8 mouse cellular contexts compared by ENCODE assay signal in genomic region chr9:120345651-120346151, GRCm38 (mm10). TPM values are rescaled to one million over a fixed set of nuclear protein-coding genes. Genes with fewer than 3 reads are reported as not detected.
DNase-seq lines count a peak whose midpoint lies in the region; ATAC-seq lines count a peak whose summit lies in the region.

No protein-coding gene starts in this region.

- 37% methylated on average over 5 of the region's 5 CpGs for WGBS in liver, embryonic 11.5 days
- WGBS in neural tube, embryonic 15.5 days = 16% methylated on average over 5 of the region's 5 CpGs

- peak; percentile 20 to 24 for DNase-seq in cerebellum, postnatal 10 days
- DNase-seq in cerebellum, postnatal 25 days = no peak
- DNase-seq in embryo, embryonic 9.5 days (ENCODE audit: extremely low spot score) = peak; percentile 10
- DNase-seq in heart, postnatal 14 days = peak; percentile 55 to 65
- DNase-seq in liver, embryonic 11.5 days (ENCODE audit: low spot score) = no peak
- DNase-seq in right cerebral cortex, adult 18-20 months = no peak
- no peak for DNase-seq in thymus, postnatal 14 days

- H3K27ac ChIP-seq in liver, embryonic 11.5 days (ENCODE audit: low read depth, low read length) = peak overlapping the region; percentile 56; the same call in 1 of the 2 replicates
- peak overlapping the region; percentile 75 for H3K27ac ChIP-seq in neural tube, embryonic 15.5 days (replicated peaks)

- no peaks in the 10 kb centered on the region for H3K27me3 ChIP-seq in liver, embryonic 11.5 days (replicated peaks; ENCODE audit: control insufficient read depth, insufficient read depth, low read length)
- no peaks in the 10 kb centered on the region for H3K27me3 ChIP-seq in neural tube, embryonic 15.5 days (replicated peaks)

- intact Hi-C loops in heart, postnatal 14 days (cut with DNase I) = no loop called here

- no peak overlapping the region for H3K4me2 ChIP-seq in liver, embryonic 11.5 days
- no peak overlapping the region for H3K4me2 ChIP-seq in neural tube, embryonic 15.5 days

- no peaks in the 10 kb centered on the region for H3K4me1 ChIP-seq in liver, embryonic 11.5 days (replicated peaks; ENCODE audit: control insufficient read depth, insufficient read depth, low read length)
- H3K4me1 ChIP-seq in neural tube, embryonic 15.5 days = peaks cover 46% of the 10 kb centered on the region

- no peaks in the 10 kb centered on the region for H3K9me3 ChIP-seq in liver, embryonic 11.5 days (ENCODE audit: control insufficient read depth, low read length)
- H3K9me3 ChIP-seq in neural tube, embryonic 15.5 days (replicated peaks) = no peaks in the 10 kb centered on the region

- peak; percentile 52; the same call in 1 of the 2 replicates for ATAC-seq in liver, embryonic 11.5 days (replicated peaks; ENCODE audit: low FRiP score)
- peak; percentile 68 for ATAC-seq in neural tube, embryonic 15.5 days (ENCODE audit: low FRiP score)

- no peak overlapping the region for H3K9ac ChIP-seq in liver, embryonic 11.5 days (ENCODE audit: low read depth, low read length)
- H3K9ac ChIP-seq in neural tube, embryonic 15.5 days (replicated peaks) = no peak overlapping the region

- no peak overlapping the region for H3K4me3 ChIP-seq in liver, embryonic 11.5 days (ENCODE audit: low read depth, low read length)
- H3K4me3 ChIP-seq in neural tube, embryonic 15.5 days (replicated peaks) = no peak overlapping the region

- H3K36me3 ChIP-seq in liver, embryonic 11.5 days (ENCODE audit: control insufficient read depth, insufficient read depth, low read length) = no peaks in the 10 kb centered on the region
- H3K36me3 ChIP-seq in neural tube, embryonic 15.5 days = no peaks in the 10 kb centered on the region

RNA-seq across cellular contexts. Expression of gene Myrip, which starts 44.4 kb away (rescaled TPM):
- total RNA-seq in heart, postnatal 14 days (2021) = 1 to 10 TPM; 4.3 to 4.7 TPM
- polyA plus RNA-seq in liver, embryonic 11.5 days (2014; fragmentation: Nextera tagmentation; extraction: Ambion mirVana) = 0.05 and 0.55 TPM in 2 replicates
- polyA plus RNA-seq in neural tube, embryonic 15.5 days (2015; fragmentation: Nextera tagmentation; extraction: Ambion mirVana) = 8.5 and 10.0 TPM in 2 replicates

Comparison
In these comparisons a context has a peak if more than half of its experiments do, and no peak if none do; other contexts are left out.
1. DNase-seq: peak in cerebellum, postnatal 10 days (2 of 2), embryo, embryonic 9.5 days (single experiment) and heart, postnatal 14 days (2 of 2); none in cerebellum, postnatal 25 days (0 of 2), liver, embryonic 11.5 days (single experiment), right cerebral cortex, adult 18-20 months (single experiment) and thymus, postnatal 14 days (single experiment).